Mouse (Mus musculus) brain, adult 2 months (tissue): Measurements from ENCODE around the gene Gsg1l.

Experiments
- DNase-seq: peaks from one replicate; pipeline ENCODE4 v3.0.0; 2011; ENCODE audit warnings: low read depth, low spot score

The Gsg1l gene

DNA sequence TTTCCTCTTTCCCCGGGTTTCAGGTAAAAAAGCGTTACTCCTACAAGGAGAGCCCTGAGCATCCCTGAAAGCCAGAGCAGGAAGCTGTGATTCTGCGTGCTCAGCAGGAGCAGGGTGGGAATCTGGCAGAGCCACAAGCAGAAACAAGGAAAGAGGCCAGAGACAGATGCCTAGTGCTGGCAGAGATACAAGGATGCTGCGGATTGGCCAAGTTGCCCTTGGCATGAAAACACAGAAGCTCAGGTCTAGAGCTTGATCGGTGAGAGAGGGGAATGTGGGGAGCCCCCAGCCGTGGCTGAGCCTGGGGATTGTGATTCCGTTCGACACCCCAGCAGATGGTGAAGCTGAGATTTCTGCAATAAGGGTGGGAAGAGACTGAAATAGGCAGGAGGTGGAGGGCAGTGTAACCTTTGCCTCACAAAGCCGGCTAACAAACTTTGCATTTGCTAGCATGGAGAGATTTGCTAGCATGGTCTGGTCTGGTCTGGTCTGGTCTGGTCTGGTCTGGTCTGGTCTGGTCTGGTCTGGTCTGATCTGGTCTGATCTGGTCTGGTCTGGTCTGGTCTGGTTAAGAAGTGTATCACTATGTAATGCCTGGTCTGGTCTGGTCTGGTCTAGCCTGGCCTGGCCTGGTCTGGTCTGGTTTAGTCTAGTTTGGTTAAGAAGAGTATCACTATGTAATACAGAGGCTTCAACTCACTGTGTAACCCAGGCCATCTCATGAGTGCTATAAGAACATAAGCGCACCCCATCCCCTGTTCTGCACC is 50.4 kb downstream of the Gsg1l start:
- DNase-seq: peak; percentile 95

DNA sequence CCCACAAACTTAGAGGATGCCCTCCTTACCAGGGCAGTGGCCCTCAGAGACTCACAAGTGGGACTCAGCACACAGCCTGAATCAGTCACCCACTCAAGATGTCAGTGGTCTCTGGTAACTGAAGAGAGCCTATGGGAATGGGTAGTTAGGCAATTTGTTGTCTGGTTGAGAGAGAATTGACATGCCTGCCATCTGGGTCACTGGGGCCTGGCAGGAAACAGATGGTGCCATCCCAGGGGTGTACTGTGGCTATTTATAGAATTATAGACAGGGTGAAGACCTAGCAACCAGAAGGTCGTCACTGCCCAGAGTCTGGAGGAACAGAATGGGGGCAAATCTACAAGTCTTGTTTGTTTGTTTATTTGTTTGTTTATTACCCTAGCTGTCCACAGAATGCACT is 54.8 kb downstream of the Gsg1l start:
- peak; percentile 65 for DNase-seq

DNA sequence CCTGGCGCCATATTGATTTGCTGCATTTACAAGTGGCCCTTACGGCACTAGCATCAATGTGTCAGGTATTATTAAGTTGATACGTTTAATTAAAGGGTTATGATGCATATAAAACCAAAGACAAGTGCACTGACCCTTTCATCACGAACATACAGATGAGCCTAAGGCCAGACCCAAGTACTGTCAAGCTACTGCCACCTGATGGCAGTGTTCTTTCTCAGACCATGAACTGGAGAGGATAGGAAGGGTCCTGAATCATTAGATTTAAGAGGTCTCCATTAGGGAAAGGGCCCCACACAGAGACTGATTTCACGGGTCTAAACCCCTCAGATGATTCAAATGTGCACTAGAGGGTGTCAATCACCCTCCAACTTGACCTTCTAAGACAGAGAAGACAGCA is 55.6 kb downstream of the Gsg1l start:
- peak; percentile 37 for DNase-seq

DNA sequence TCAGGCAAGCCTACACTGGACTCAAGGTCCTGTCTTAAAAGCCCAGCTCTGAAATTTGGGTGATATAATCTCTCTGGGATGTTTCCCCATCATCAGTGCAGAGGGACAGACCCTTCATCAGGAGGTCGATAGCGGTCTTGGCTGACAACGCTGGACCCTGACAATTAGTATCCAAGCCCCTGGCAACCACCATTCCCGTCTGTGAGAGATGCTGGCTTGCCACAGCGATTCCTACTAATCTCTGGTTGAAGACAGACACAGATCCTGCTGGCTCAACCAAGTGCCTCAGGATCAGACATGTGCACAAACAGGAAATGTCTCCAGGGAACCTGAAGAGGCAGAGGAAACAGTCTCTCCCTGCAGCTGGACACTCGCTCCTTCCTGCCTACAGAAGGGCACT is 62.2 kb downstream of the Gsg1l start:
- DNase-seq: no peak

DNA sequence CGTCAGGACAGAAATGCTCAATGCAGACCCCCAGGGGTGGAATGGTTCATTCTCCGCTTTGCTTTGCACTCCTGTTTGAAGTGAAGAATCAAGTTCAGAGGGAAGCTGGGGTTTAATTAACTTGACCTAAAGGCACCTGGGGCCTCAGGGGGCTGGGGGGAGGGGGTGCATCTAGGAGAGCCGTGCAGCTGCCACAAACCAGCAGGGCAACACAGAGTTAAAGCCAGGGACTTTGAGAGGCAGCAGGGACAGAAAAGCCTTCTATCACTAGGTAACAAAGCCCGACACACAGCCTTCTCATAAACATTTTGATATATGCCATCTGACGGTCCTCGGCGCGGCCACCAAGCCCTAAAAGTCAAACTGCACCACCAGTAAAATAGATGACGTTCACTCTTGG is 62.9 kb downstream of the Gsg1l start:
- no peak for DNase-seq

DNA sequence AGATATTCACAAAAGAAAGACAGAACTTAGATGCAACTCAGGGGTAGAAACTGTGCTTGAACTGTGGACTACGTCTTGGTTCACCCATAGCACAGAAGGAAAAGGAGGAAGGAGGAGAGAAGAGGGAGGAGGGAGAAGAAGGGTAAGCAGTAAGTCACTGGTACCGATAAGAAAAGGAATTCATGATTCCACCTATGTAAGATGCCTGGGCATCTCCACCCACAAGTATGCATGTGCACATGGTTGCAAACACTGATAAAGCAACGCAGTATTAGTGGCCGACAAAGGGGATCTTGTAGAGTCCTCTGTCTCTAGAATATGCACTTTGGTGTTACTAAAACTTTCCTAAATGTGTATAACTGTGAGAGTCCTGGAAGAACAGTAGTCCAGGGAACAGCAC is 64.8 kb downstream of the Gsg1l start:
- DNase-seq: no peak

DNA sequence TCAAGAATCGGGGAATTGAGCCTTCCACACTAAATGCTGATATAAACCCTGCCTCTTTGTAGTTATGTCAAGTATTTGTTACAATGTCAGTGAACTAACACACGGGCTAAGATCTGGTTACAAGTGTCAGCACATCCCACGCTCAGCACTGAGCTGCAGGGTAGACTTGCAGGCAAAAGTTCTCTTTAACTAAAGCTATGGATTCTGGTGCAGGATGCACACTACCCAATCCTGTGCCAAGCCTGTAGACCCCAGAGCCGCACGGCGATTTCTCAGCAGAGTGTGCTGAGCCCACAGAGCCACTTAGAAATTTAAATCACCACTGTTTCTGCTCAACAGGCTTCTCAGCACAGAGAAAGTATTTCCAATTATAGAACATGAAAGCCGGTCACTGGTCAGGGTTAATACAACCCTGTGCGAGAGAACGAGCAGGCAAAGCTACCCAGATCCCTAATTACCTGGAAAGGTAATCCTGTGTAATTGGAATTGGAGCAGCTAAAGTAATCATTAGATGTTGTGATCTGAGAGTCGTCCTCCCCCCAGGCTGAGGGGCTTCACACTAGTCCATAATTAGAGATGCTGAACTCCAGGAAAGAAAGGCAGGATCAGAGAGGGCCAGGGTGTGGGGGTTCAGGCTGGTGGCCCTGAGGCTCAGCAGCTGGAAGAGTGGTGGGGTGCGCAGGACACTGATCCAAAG is 69.7 kb downstream of the Gsg1l start:
- DNase-seq: no peak

DNA sequence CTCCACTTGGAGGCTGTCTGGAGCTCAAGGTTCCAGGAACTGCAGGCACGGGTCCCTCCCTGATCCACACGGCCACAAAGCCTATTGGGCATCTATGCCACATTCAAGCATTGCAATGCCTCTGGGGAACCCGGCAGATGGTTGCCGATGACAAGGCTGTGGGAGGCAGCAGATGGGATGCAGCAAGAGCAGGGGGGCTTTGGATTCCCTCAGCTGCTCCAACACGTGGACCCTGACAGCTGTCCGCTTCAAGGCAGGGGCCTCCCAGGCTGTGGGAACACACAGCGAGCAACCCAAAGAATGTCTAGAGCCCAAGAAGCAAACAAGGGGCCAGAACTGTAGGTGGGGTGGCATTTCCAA is 73.4 kb downstream of the Gsg1l start:
- DNase-seq: peak; percentile 90

DNA sequence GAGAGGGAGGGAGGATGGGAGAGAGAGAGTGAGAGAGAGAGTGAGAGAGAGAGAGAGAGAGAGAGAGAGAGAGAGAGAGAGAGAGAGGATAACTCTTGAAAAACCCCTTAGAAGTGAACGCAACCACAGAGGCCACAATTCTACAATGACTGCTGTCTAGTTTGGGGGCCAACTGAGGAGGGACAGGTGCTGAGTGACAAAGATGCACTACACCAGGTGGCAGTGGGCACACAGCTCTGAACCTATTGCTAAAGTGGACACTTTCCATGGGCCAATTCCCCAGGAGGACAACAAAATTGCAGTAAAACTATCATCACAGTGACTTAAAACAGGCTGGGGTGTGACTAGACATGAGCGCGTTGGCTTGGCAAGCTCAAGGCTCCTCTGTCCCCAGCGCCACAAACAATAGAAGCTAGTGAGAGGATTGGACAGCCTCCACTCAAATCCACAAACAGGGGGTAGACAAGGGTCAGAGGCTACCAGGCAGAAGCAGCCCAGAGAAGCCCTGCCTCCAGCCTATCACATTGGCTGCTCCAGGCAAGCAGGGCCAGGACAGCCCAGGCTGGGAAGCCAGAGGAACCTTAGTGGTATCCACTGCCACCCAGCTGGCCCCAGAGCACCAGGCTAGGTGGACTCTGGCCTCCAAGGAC is 73.9 kb downstream of the Gsg1l start:
- DNase-seq: no peak

DNA sequence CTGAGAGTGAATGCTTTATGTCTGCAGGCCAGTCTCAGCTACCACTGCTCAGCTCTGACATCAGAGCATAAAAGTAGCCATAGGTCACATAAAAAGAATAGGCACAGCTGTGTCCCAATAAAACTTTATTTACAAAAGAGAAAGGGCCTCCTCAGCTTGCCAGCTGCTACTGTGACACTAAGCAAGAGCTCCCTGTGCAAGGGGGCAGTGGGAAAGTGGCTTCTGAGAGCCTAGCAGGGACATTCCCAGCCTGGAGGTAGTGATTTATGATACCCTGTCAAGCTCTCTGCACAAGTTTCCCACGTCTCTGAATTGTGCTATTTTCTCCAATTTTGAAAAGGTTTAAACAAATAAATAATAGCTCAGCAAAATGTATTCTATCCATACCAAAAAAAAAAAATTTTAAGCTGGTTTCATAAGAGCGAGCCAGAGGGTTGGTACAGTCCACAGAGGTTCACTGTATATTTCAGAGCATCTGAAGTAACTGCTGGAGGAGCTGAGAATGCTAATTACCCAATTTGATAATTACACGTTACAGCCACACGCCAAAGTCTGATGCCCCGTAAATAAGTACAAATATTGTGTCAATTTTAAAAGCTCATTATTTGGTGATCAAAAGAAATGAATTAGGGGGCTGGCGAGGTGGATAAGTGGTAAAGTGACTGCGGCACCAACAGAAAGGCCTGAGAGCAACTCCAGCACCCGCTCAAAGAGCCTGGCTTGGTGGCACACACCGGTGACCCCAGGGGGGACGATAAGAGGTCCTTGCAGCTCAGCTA is 74.9 kb downstream of the Gsg1l start:
- DNase-seq: no peak

DNA sequence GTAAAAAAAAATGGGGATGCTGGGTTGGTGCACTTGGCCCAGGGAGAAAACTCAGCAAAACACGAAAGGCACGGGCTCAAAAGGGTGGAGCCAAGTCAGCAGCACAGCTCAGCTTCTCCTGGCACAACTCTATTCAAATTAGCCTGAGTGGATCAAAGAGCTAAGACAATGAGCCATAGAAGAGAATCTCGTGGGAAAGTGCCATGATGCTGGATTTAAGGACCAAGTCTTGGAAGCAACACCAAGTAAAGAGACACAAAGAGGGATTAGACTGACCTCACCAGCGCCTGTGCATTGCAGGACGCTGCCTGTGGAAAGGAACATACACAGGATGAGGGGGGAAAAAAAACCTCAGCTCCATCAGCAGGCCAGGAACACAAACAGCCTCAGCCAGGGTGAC is 76.9 kb downstream of the Gsg1l start:
- no peak for DNase-seq

DNA sequence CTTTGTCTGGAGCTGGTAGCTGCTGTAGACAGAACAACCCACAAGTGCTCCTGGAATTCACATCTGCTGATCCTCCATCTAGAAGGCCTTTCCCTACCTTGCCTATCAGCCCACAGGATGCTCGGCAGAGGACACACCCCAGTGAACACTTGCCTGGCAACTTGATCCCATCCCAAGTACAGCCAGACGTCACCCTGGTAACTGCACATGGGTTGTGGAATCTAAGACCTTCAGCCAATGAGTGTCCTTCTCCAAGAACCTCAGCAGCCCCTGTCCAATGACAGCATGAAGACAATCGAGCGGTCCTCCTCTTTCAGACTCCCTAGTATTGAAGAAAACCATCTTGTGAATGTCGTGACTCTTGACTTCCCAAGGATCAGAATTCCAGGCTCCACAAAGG is 80.5 kb downstream of the Gsg1l start:
- no peak for DNase-seq

DNA sequence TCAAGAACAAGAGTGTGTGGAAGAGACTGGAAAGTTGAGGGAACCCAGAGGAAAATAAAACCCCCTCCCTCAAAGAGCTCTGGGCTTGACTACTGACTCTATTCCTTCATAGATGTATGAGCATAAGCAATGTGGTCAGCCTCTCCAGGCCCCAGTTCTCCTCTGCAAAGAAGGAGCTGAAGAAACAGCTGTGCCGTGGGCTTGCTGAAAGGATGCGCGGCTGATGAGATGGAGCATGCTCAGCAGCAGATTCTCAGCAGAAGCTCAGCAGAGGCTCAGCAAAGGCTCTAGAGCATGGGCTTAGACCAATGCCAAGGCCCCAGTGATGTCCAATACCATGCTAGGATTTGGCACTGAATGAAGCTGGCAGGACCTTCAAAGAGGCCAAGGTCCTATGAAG is 82.3 kb downstream of the Gsg1l start:
- peak; percentile 86 for DNase-seq

DNA sequence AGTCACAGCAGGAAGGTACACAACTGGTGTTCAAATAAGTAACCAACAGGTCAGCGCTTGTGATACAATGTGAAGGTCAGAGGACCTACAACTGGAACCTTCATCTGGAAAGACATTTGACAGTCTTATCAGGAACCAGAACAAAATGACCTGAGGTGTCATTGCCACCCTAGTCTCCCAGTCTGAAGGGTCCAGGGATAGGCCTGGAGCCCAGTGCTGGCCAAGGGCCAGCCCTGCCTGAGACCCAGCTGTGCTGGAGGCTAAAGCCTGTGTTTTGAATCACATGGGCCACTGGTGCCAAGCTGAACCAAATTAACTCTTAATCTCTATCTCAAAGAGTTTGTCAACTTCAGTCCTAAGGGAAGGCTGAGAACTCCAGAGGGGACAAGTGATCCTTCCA is 86.1 kb downstream of the Gsg1l start:
- DNase-seq: no peak

DNA sequence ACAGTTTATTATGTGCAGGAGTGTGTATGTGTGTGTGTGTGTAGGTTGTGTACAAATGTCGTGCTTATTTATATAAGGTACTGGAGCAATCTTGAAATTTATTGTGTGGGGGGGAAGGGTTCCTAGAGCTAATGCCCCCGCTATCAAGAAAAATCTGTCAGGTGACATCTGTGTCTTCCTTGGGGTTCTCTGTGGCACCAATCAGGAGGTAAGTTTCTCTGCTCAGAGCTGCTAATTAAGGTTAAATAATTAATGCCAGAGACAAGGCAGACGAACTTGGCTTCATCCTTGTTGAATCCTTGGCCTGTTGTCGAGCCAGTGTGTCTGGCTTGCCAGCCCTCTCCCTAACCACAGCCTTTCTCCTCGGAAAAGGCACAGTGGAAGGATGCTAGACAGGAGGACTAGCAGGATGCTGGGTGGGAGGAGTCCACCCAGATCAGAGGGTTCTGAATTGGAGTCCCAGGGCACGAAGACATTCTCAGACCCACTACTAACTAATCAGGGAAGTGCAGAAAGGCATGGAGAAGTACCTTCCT is 89.8 kb downstream of the Gsg1l start:
- peak; percentile 35 for DNase-seq

DNA sequence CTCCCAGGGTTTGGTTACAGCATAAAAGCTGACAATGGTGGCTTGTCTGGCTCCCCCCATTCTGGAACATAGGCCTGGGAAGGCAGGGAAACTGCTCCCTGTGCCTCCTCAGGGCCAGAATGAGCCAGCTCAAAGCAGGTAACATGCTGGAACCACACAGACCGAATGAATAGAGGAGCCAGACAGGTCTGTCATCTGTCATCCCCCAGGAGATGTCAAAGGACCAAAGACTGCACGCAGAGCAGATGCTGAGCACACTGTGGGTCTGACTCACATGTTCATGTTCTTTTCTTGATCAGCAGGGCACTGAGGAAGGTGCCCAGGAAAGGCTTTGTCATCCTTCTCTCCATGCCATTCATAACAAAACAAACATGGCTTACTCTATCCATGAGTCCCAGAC is 90.4 kb downstream of the Gsg1l start:
- peak; percentile 70 for DNase-seq

DNA sequence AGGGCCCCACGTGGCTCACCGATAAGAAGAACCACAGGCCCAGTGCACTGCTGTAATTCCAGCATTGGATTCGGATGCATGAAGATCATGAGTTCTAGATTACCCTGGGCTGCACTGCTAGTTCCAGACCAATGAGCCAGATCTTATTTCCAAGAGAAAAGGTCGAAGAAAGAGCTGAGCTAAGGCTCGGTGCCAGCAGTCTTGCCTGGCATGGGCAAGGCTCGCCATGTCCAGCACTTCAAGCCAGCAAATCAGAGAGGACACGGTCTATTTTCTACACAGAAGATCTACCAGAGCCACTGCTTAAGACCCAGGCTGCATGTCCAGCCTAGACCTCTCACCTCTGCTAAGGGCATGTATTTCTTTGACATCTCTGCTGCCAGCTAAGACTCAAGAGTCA is 92.2 kb downstream of the Gsg1l start:
- peak; percentile 33 for DNase-seq

DNA sequence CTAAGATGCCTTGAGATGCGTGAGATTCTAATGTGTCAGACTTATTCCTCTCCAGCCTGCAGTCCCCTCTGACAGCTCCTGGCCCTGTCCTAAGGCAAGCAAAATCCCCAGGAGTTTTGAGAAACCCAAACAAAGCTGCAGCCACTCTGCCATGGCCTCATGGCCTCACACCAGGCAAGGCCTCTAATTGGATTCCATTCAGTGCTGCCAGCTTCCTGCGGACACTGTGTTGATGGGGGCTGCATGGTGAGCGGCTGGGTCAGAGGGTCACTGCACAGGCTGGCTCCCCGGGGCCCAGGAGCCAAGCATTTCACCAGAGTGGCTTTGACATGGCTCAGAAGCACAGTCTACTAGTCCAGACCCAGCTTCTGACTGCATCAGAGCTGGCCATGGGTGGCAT is 92.7 kb downstream of the Gsg1l start:
- no peak for DNase-seq

DNA sequence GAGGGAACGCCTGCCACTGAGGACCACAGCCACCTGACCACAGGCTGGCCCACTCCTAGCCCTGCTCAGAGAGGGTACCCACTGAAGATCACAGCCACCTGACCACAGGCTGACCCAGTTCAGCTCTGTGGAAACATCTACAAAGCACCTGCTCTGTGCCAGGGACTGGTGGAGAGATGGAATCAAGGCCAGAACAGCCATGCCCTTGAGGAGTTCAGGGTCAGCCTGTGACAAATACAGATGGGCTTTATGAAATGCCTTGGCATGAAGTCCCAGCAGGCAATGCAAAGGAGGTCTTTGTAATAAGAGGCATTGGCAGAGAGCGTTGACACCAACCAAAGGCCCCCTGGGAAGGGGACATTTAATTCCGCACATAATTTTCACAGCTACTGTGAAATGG is 93.9 kb downstream of the Gsg1l start:
- DNase-seq: peak; percentile 16

DNA sequence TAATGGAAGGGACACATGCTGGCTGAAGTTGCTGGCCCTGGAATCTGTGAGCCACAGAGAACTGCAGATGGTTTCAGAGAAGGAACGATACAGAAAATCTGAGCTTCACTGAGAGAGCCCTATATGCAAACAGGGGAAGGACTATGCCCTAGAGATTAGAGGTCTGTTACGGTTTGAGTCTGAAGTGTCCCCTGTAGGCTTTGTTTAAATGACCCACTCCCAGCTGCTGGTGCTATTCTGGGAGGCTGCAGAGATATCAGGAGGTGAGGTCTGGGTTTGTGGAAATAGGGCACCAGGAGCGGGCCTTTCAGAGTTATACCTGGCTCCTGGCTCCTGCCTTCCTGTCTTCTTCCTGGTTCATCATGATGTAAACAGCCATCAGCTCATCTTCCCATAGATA is 95.1 kb downstream of the Gsg1l start:
- no peak for DNase-seq

DNA sequence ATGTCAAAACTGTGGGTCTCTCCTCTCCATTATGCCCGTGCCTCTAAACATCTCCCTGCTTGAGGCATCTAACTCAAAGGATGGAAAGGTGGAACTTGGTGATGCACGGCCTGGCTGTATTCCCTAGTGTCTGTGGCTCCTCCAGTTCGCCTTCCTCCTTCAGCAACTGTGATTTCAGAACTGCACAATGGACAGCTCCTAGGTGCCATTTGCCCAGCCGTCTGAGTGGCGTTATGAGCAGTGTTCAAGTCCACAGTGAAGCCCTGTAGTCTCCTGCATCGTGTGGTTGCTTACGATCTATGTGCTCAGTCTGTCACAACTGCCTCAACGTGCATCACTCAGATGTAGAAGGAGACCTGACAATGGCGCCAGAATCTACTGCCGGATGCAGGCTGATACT is 96.6 kb downstream of the Gsg1l start:
- no peak for DNase-seq
